Mouse (Mus musculus) lung, embryonic 14.5 days (tissue): Measurements from ENCODE around the gene Fam98b. TPM values are rescaled to one million over a fixed set of nuclear protein-coding genes. Genes with fewer than 3 reads are reported as not detected.

ENCODE experiments used
- ATAC-seq: fragments of 200-750 bp; cut with Nextera tagmentation; 2 replicates; pipeline ENCODE4 v1.8.0; 2017; ENCODE audit warnings: mild to moderate bottlenecking, moderate TSS enrichment, moderate library complexity; ENCODE audit not compliant: insufficient read depth
- DNase-seq: peaks from one replicate; pipeline ENCODE4 v3.0.0-alpha.2; 2015
- H3K27ac ChIP-seq: fragments of 300-500 bp; sonication (generic); 2 replicates; pipeline ENCODE4 v1.5.1; 2014; ENCODE audit warnings: low read depth, mild to moderate bottlenecking, moderate library complexity
- H3K27me3 ChIP-seq: fragments of 300-500 bp; sonication (generic); 2 replicates; pipeline ENCODE4 v1.6.1; 2014; ENCODE audit warnings: low read length, control low read depth; ENCODE audit not compliant: insufficient read depth
- H3K36me3 ChIP-seq: fragments of 300-500 bp; sonication (generic); 2 replicates; pipeline ENCODE4 v1.6.1; 2014; ENCODE audit warnings: control low read depth; ENCODE audit not compliant: insufficient read depth
- H3K4me1 ChIP-seq: fragments of 300-500 bp; sonication (generic); 2 replicates; pipeline ENCODE4 v1.6.1; 2014; ENCODE audit warnings: antibody characterized with exemption, control low read depth; ENCODE audit not compliant: insufficient read depth
- H3K4me2 ChIP-seq: fragments of 300-500 bp; sonication (generic); 2 replicates; pipeline ENCODE4 v1.6.1; 2014; ENCODE audit warnings: mild to moderate bottlenecking
- H3K4me3 ChIP-seq: fragments of 300-500 bp; sonication (generic); 2 replicates; pipeline ENCODE4 v1.5.1; 2014; ENCODE audit warnings: low read depth, low read length
- H3K9ac ChIP-seq: fragments of 300-500 bp; sonication (generic); 2 replicates; pipeline ENCODE4 v1.6.1; 2014
- H3K9me3 ChIP-seq: fragments of 300-500 bp; sonication (generic); 2 replicates; pipeline ENCODE4 v1.6.1; 2016; ENCODE audit warnings: low read depth, low read length, control low read depth
- CTCF ChIP-seq: IDR thresholded peaks from 2 replicates; pipeline ENCODE4 v1.5.1; 2016; ENCODE audit warnings: antibody characterized with exemption, low read depth
- WGBS: fragments of 180-500 bp; shearing (Covaris S2); extraction: QIAGEN DNeasy Blood & Tissue Kit; methylation state at CpG from one replicate; pipeline ENCODE4 v1.1.7; 2014; 5-methylcytosine and 5-hydroxymethylcytosine counted together
- polyA plus RNA-seq: library from polyadenylated mRNA; unstranded; fragments of >200 nt; fragmentation: Nextera tagmentation; extraction: Ambion mirVana; gene quantifications from 2 replicates; pipeline ENCODE4 v1.2.1, GENCODE M21; 2014

The Fam98b gene
- 8.4 and 8.5 TPM in 2 replicates for polyA plus RNA-seq

DNA sequence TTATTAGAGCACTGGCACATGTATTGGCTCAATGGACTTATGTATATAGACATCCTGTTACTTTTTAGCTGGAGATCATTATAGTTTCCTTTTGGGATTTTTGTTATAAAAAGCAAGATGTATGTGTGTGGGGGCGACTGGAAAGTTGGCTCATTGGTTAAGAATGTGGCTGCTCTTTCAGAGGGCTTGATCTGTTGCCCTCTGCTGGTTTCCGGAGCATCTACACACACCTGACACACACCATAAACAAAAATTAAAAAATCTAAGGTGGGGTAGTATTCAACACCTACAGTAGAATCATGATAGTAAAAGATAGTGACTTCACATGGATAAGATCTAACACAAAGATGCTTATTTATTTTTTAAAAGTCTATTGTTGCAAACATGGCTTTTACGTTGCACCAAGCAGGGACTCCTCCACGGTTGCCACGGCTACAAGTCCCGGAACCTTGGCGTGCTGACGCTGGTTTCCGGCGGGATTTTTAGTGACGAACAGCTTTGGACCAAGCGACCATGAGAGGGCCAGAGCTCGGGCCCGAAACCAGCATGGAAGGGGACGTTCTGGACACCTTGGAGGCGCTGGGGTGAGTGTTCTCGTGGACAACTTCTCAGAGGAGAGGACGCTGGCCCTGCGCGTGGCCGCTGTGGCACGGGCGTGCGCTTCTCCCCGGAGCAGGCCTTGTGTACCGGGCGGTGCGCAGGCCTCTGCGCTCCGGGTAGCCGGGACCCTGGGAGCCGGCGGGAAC lies at the start of gene Fam98b:
TSS of gene Fam98b (plus strand) at position 485 of the 746 bp plus-strand sequence.
- no peaks in the 10 kb centered on the region for H3K27me3 ChIP-seq
- H3K9ac ChIP-seq, result peak within 1 kb of the TSS; percentile 94
- under 1% methylated on average over 33 of the region's 33 CpGs for WGBS
- H3K4me3 ChIP-seq, result peak within 1 kb of the TSS; percentile 90
- peak within 1 kb of the TSS; percentile 90 for H3K27ac ChIP-seq
- no peaks in the 10 kb centered on the region for H3K4me1 ChIP-seq
- H3K9me3 ChIP-seq, result no peaks in the 10 kb centered on the region
- TF ChIP-seq CTCF, result peak; percentile 62
- DNase-seq (peak; percentile 97), ATAC-seq (peak; percentile 96)
- peak within 1 kb of the TSS; percentile 85 for H3K4me2 ChIP-seq
- H3K36me3 ChIP-seq, result 0 out of 2 replicates have a peak, but pooled peaks cover 3% of the 10 kb centered on the region

DNA sequence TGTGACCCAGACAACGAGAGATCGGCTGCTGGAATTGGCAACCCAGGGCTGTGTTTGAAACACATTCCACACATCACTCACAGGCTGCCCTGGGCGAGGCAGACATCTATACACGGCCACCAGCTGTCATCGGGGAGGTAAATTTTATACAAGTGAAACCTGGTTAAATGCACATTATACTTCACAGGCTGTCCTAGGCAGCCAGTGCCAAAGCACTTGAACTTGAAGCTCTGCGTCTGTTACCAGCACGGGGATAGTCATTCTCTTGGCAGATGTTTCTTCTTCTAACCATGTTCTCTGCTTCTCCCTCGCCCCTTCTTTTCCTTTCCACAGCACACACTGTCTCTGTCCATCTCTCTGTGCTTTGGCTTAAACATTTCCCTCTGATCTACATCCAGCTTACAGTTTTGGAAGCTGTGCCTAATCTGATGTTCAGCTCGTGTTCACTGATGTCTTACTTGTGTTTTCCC lies 48.6 kb upstream of the Fam98b start:
- 24% methylated on average over 9 of the region's 9 CpGs for WGBS
- H3K9ac ChIP-seq, result no peak overlapping the region
- H3K27ac ChIP-seq, result peak overlapping the region; percentile 48
- peak; percentile 90 for ATAC-seq
- no peaks in the 10 kb centered on the region for H3K36me3 ChIP-seq
- H3K27me3 ChIP-seq, result no peaks in the 10 kb centered on the region
- H3K4me3 ChIP-seq, result no peak overlapping the region
- no peaks in the 10 kb centered on the region for H3K9me3 ChIP-seq
- TF ChIP-seq CTCF, result no peak
- H3K4me1 ChIP-seq, result peaks cover 6% of the 10 kb centered on the region
- H3K4me2 ChIP-seq, result 0 out of 2 replicates have a peak overlapping the region, but pooled peaks have one; percentile 2
- peak; percentile 84 for DNase-seq

DNA sequence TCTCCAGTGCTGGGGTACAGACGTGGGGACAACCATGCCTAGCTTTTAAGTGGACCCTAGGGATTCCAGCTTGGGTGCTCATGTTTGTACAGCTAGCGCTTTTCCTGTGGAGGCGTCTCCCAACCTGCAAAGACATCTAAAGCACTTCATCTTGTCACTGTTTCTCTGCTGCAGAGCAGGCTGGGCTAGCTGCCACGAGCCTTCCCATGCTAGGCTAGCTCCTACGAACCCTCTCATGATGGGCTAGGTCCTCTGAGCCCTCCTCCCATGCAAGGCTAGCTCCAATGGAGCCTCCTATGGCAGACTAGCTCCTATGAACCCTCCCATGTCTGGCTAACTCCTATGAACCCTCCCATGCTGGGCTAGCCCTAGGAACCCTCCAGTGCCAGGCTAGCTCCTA lies 46.2 kb upstream of the Fam98b start:
- Histone ChIP-seq H3K36me3 (no peaks in the 10 kb centered on the region), H3K27ac (no peak overlapping the region)
- ATAC-seq, result no peak

DNA sequence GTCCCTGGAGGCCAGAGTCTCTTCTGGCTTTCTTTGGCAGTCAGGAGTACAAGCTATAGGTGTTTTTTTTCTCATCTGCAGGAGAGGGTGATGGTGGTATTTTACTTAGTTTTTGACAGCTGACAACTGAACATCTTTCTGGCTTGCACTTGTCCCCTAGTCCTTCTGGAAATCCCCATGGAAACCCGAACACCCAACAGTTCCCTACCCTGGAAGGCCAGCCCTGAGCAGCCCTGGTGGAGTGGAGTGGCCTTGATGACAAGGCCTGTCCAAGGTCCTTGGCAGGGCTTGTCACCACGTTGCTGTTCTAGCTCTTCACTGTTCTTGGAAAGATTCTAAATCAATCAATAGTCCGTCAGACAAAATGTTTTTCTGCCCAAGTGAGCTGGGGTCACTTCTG lies 45.0 kb upstream of the Fam98b start:
- Histone ChIP-seq H3K27ac (no peak overlapping the region), H3K4me1 (peaks cover 6% of the 10 kb centered on the region), H3K9ac (no peak overlapping the region), H3K4me3 (no peak overlapping the region), H3K36me3 (no peaks in the 10 kb centered on the region), H3K9me3 (0 out of 2 replicates have a peak, but pooled peaks cover 4% of the 10 kb centered on the region), H3K27me3 (no peaks in the 10 kb centered on the region), H3K4me2 (no peak overlapping the region)
- no peak for TF ChIP-seq CTCF
- DNase-seq (no peak), ATAC-seq (no peak)
- WGBS, result 58% methylated on average over 3 of the region's 3 CpGs

More for the DNA sequence above, 46.2 kb upstream of the Fam98b start:
- no peak overlapping the region for H3K4me2 ChIP-seq
- no peak overlapping the region for H3K9ac ChIP-seq
- H3K9me3 ChIP-seq, result 0 out of 2 replicates have a peak, but pooled peaks cover 4% of the 10 kb centered on the region
- no peaks in the 10 kb centered on the region for H3K27me3 ChIP-seq
- DNase-seq, result no peak
- peaks cover 6% of the 10 kb centered on the region for H3K4me1 ChIP-seq
- 43% methylated on average over 5 of the region's 5 CpGs for WGBS
- no peak overlapping the region for H3K4me3 ChIP-seq
- TF ChIP-seq CTCF, result no peak

- Histone ChIP-seq H3K9ac (no peak overlapping the region), H3K36me3 (no peaks in the 10 kb centered on the region), H3K4me1 (peaks cover 6% of the 10 kb centered on the region; the same call in 1 of the 2 replicates), H3K9me3 (0 out of 2 replicates have a peak, but pooled peaks cover 4% of the 10 kb centered on the region), H3K4me2 (no peak overlapping the region), H3K27ac (no peak overlapping the region), H3K27me3 (no peaks in the 10 kb centered on the region), H3K4me3 (no peak overlapping the region)
- ATAC-seq (no peak), DNase-seq (no peak)
- 79% methylated on average over 6 of the region's 6 CpGs for WGBS
- TF ChIP-seq CTCF, result no peak
Observed at GRCm38 (mm10) chr2:117205066-117205465, 44.5 kb upstream of the Fam98b start.

GRCm38 (mm10) chr2:117210416-117211085 lies 39.0 kb upstream of the Fam98b start:
- Histone ChIP-seq H3K9ac (no peak overlapping the region), H3K4me1 (peaks cover 10% of the 10 kb centered on the region), H3K27ac (peak overlapping the region; percentile 42; the same call in 1 of the 2 replicates), H3K4me3 (no peak overlapping the region), H3K36me3 (no peaks in the 10 kb centered on the region), H3K27me3 (no peaks in the 10 kb centered on the region), H3K9me3 (0 out of 2 replicates have a peak, but pooled peaks cover 4% of the 10 kb centered on the region), H3K4me2 (peak overlapping the region; percentile 50)
- WGBS, result 5% methylated on average over 6 of the region's 6 CpGs
- no peak for TF ChIP-seq CTCF
- peak; percentile 88 for DNase-seq
- ATAC-seq, result peak; percentile 99

GRCm38 (mm10) chr2:117216152-117216551 lies 33.4 kb upstream of the Fam98b start:
- Histone ChIP-seq H3K27me3 (no peaks in the 10 kb centered on the region), H3K36me3 (no peaks in the 10 kb centered on the region), H3K4me1 (no peaks in the 10 kb centered on the region), H3K9me3 (no peaks in the 10 kb centered on the region), H3K9ac (no peak overlapping the region), H3K4me3 (no peak overlapping the region), H3K27ac (no peak overlapping the region), H3K4me2 (no peak overlapping the region)
- TF ChIP-seq CTCF, result peak; percentile 35; the same call in 1 of the 2 replicates
- no peak for ATAC-seq
- 54% methylated on average over 2 of the region's 2 CpGs for WGBS
- no peak for DNase-seq
